12 mouse cellular contexts compared by ENCODE assay signal in genomic region chr13:41583666-41584357, GRCm38 (mm10). TPM values are rescaled to one million over a fixed set of nuclear protein-coding genes. Genes with fewer than 3 reads are reported as not detected.
DNase-seq lines count a peak whose midpoint lies in the region; ATAC-seq lines count a peak whose summit lies in the region.
"Had no signal": no experiment of that assay in that cellular context is flagged by ENCODE, and none has a peak within 500 bp of the region (broad histone marks: within the 10 kb centered on the region; RNA-seq: fewer than 3 reads in every experiment).

No protein-coding gene starts in this region.

- no peak overlapping the region for H3K27ac ChIP-seq in liver, embryonic 16.5 days (ENCODE audit: low read length)
- H3K27ac ChIP-seq in liver, embryonic 12.5 days = no peak overlapping the region
- peak overlapping the region; percentile 22 for H3K27ac ChIP-seq in macrophage
- H3K27ac ChIP-seq: hindbrain, embryonic 14.5 days; midbrain, embryonic 12.5 days had no signal

- peak; percentile 74 for DNase-seq in CD4-positive, CD25-positive, alpha-beta regulatory T cell, adult 2 months (ENCODE audit: low read depth, low spot score)
- no peak for DNase-seq in kidney, adult 18-20 months
- DNase-seq in spleen, postnatal 36 days (ENCODE audit: low spot score in 2 of 2) = no peak
- no peak for DNase-seq in frontal cortex, postnatal 25 days (ENCODE audit: low spot score in 2 of 2)
- DNase-seq: cerebellum, postnatal 25 days had no signal

- WGBS in liver, embryonic 16.5 days (ENCODE audit: insufficient replicate concordance) = 51% methylated on average over 7 of the region's 7 CpGs
- 72% methylated on average over 7 of the region's 7 CpGs for WGBS in liver, embryonic 12.5 days (ENCODE audit: insufficient replicate concordance)
- 32% methylated on average over 7 of the region's 7 CpGs for WGBS in macrophage (ENCODE audit: missing documents)

- H3K27me3 ChIP-seq in liver, embryonic 16.5 days (ENCODE audit: control insufficient read depth, insufficient read depth, low read depth, low read length) = no peaks in the 10 kb centered on the region
- H3K27me3 ChIP-seq in liver, embryonic 12.5 days (replicated peaks) = no peaks in the 10 kb centered on the region
- H3K27me3 ChIP-seq: midbrain, embryonic 12.5 days had no signal

- no peaks in the 10 kb centered on the region for H3K9me3 ChIP-seq in liver, embryonic 16.5 days (replicated peaks; ENCODE audit: control insufficient read depth, low read length)
- no peaks in the 10 kb centered on the region for H3K9me3 ChIP-seq in liver, embryonic 12.5 days (replicated peaks)
- H3K9me3 ChIP-seq: midbrain, embryonic 12.5 days had no signal

- no peaks in the 10 kb centered on the region for H3K36me3 ChIP-seq in liver, embryonic 16.5 days (ENCODE audit: control insufficient read depth, insufficient read depth)
- H3K36me3 ChIP-seq in liver, embryonic 12.5 days = no peaks in the 10 kb centered on the region
- no peaks in the 10 kb centered on the region for H3K36me3 ChIP-seq in macrophage (ENCODE audit: inconsistent target)
- H3K36me3 ChIP-seq: midbrain, embryonic 12.5 days had no signal

- 0 out of 2 replicates have a peak overlapping the region, but pooled peaks have one; percentile 20 for H3K4me2 ChIP-seq in liver, embryonic 16.5 days (ENCODE audit: low read depth, low read length)
- H3K4me2 ChIP-seq in liver, embryonic 12.5 days = no peak overlapping the region
- H3K4me2 ChIP-seq: hindbrain, embryonic 14.5 days; midbrain, embryonic 12.5 days had no signal

- H3K4me3 ChIP-seq in liver, embryonic 16.5 days (ENCODE audit: low read depth, low read length) = no peak overlapping the region; the same call in 1 of the 2 replicates
- no peak overlapping the region for H3K4me3 ChIP-seq in liver, embryonic 12.5 days
- peak overlapping the region; percentile 11 for H3K4me3 ChIP-seq in macrophage (ENCODE audit: inconsistent target)
- H3K4me3 ChIP-seq: midbrain, embryonic 12.5 days had no signal

- no peak; the same call in 1 of the 2 replicates for ATAC-seq in liver, embryonic 16.5 days (ENCODE audit: low read depth)
- ATAC-seq in liver, embryonic 12.5 days = no peak
- peak; percentile 86 for ATAC-seq in activated CD4-positive, CD25-positive, alpha-beta regulatory T cell, adult 4 months
- ATAC-seq: forebrain, embryonic 16.5 days had no signal

- no peak overlapping the region for H3K9ac ChIP-seq in liver, embryonic 16.5 days (ENCODE audit: low read depth, low read length)
- H3K9ac ChIP-seq in liver, embryonic 12.5 days = no peak overlapping the region
- H3K9ac ChIP-seq: hindbrain, embryonic 14.5 days; midbrain, embryonic 12.5 days had no signal

- H3K4me1 ChIP-seq in liver, embryonic 16.5 days (ENCODE audit: control insufficient read depth, low read depth, low read length) = no peaks in the 10 kb centered on the region
- H3K4me1 ChIP-seq in liver, embryonic 12.5 days = no peaks in the 10 kb centered on the region
- H3K4me1 ChIP-seq: midbrain, embryonic 12.5 days had no signal

- H3K79me2 ChIP-seq in macrophage (ENCODE audit: inconsistent target) = no peaks in the 10 kb centered on the region

RNA-seq across cellular contexts. Expression of gene Tmem170b, which starts 21.9 kb away (rescaled TPM):
- 6.2 and 6.3 TPM in 2 replicates for polyA plus RNA-seq in liver, embryonic 16.5 days (2015; fragmentation: Nextera tagmentation; extraction: Ambion mirVana)
- 7.3 and 7.6 TPM in 2 replicates for polyA plus RNA-seq in liver, embryonic 12.5 days (2016; fragmentation: Nextera tagmentation; extraction: Ambion mirVana)
- 10 to 100 TPM; 10.5 to 10.8 TPM for polyA plus RNA-seq in activated CD4-positive, CD25-positive, alpha-beta regulatory T cell, adult 4 months (2017; shearing (Covaris generic))
- total RNA-seq in macrophage (2018; cell fraction: chromatin; rRNA removed) = 10 to 100 TPM in 22 of 26 experiments, 1 to 10 TPM in 4; 4.7 to 55.0 (median 31.1) TPM
- total RNA-seq in macrophage (2018; cell fraction: cytosol; rRNA removed) = 10 to 100 TPM; 19.7 to 37.9 (median 32.2) TPM
- total RNA-seq in macrophage (2018; cell fraction: nucleus; rRNA removed) = 10 to 100 TPM; 16.1 to 78.5 (median 48.6) TPM
- 11.1 to 15.2 TPM (median 13.8 TPM) in 3 replicates for polyA plus RNA-seq in macrophage (2018)
